Mouse (Mus musculus) limb, embryonic 10.5 days (tissue): ENCODE measurements around the gene Carm1. TPM values are rescaled to one million over a fixed set of nuclear protein-coding genes. Genes with fewer than 3 reads are reported as not detected.

Experiments used
- DNase-seq: peaks from one replicate; pipeline ENCODE4 v3.0.0-alpha.2; 2017; ENCODE audit warnings: low spot score
- H3K27ac ChIP-seq: fragments of 300-500 bp; sonication (generic); 2 replicates; pipeline ENCODE4 v1.5.1; 2016; ENCODE audit warnings: mild to moderate bottlenecking
- H3K27me3 ChIP-seq: fragments of 300-500 bp; sonication (generic); 2 replicates; pipeline ENCODE4 v1.6.1; 2016; ENCODE audit warnings: low read depth, mild to moderate bottlenecking; ENCODE audit not compliant: poor library complexity, severe bottlenecking
- H3K36me3 ChIP-seq: fragments of 300-500 bp; sonication (generic); 2 replicates; pipeline ENCODE4 v1.6.1; 2016; ENCODE audit warnings: mild to moderate bottlenecking, moderate library complexity
- H3K4me1 ChIP-seq: fragments of 300-500 bp; sonication (generic); 2 replicates; pipeline ENCODE4 v1.6.1; 2016
- H3K4me3 ChIP-seq: fragments of 300-500 bp; sonication (generic); 2 replicates; pipeline ENCODE4 v1.5.1; 2016; ENCODE audit warnings: mild to moderate bottlenecking, moderate library complexity
- H3K9me3 ChIP-seq: fragments of 300-500 bp; sonication (generic); replicated peaks from 2 replicates; pipeline ENCODE4 v1.6.1; 2016; ENCODE audit warnings: mild to moderate bottlenecking
- WGBS: fragments of 180-500 bp; shearing (Covaris S2); methylation state at CpG from one replicate; pipeline ENCODE4 v1.1.7; 2016; 5-methylcytosine and 5-hydroxymethylcytosine counted together
- polyA plus RNA-seq: library from polyadenylated mRNA; unstranded; fragments of >200 nt; fragmentation: Nextera tagmentation; extraction: Ambion mirVana; gene quantifications from 2 replicates; pipeline ENCODE4 v1.2.1, GENCODE M21; 2016

Carm1 gene
- polyA plus RNA-seq, 1 experiment from 2014 or later = 85.8 TPM

DNA sequence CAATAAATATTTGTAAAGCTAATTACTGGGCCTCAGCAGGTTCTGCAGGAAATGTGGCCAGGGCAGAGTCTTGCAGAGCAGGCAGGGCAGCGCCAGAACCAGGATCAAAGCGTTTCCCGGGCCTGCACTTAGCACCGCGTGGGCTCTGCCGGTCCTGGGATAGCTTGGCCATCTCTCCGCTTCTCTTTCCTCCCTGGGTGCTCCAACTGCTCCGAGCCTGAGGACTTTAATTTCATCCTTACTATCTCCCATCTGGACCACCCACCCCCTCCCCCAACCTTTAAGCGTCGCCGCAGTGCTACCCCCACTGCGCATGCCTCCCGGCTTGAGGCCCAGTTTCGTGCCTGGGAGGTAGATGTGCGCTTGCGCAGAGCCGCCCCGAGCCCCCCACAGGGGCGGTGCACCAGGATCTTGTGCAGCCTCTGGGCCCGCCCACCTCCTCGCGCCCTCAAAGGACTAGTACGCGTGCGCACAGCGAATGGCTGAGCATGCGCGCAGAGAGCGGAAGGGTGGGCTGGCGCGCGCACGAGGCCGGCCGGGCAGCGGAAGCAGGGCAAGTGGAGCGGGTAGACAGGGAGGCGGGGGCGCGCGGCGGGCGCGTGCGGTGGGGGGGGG, 69.0 kb downstream of the Carm1 start, which contains the start of gene Smarca4:
Gene Smarca4, plus strand, starts transcription at position 553 of the 615 bp plus-strand sequence.
- H3K27me3 ChIP-seq = no peaks in the 10 kb centered on the region
- under 1% methylated on average over 45 of the region's 45 CpGs for WGBS
- H3K4me1 ChIP-seq = peaks cover 9% of the 10 kb centered on the region
- peaks cover 33% of the 10 kb centered on the region for H3K36me3 ChIP-seq
- H3K27ac ChIP-seq = peak within 1 kb of the TSS; percentile 99
- peak within 1 kb of the TSS; percentile 76 for H3K4me3 ChIP-seq
- H3K9me3 ChIP-seq = no peaks in the 10 kb centered on the region
- DNase-seq = peak; percentile 100

DNA sequence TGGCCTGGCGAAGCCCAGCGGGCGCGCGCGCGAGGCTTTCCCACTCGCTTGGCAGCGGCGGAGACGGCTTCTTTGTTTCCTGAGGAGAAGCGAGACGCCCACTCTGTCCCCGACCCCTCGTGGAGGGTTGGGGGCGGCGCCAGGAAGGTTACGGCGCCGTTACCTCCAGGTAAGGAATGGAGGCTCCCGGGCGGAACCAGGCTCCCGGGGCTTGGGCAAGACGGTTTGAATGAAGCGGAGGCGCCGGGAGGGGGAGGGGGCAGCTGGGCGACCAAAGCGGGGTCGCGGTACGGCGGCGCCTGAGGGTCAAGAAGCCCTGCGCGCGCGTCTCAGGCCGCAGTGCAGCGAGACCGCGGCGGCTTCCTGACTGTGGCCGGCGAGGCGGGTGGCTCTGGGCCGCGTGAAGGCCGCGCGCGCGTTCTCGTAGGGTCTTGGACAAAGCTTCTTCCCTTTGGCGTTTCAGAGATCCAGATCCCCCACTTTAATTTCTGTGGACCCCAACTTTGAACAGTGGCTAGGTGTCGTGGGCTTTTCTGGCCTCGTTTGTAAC, 69.6 kb downstream of the Carm1 start:
- peak overlapping the region; percentile 76 for H3K4me3 ChIP-seq
- no peaks in the 10 kb centered on the region for H3K9me3 ChIP-seq
- peak; percentile 94 for DNase-seq
- peaks cover 37% of the 10 kb centered on the region for H3K36me3 ChIP-seq
- no peaks in the 10 kb centered on the region for H3K27me3 ChIP-seq
- H3K27ac ChIP-seq = peak overlapping the region; percentile 99
- under 1% methylated on average over 57 of the region's 57 CpGs for WGBS
- peaks cover 9% of the 10 kb centered on the region for H3K4me1 ChIP-seq

DNA sequence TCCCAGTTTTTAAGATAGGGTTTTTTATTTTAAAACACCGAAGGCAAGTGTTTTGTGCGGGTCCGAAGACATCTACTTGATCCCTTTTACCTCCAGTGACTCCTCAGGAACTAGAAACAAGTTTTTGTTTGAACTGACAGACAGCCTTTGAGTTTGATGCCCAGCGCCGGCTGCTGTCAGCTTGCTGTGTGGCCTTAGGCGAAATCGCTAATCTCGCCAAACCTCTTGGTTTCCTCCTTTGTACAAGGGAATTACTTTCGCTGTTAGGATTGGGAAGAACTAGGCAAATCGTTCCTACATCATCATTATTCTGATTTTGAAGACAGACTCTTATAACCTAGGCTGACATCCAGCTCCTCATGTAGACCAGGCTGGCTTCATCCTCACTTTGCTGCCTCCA, 70.4 kb downstream of the Carm1 start:
- DNase-seq = peak; percentile 45
- Histone ChIP-seq H3K4me1 (peaks cover 9% of the 10 kb centered on the region), H3K27ac (peak overlapping the region; percentile 99), H3K4me3 (peak overlapping the region; percentile 76), H3K36me3 (peaks cover 45% of the 10 kb centered on the region), H3K9me3 (no peaks in the 10 kb centered on the region), H3K27me3 (no peaks in the 10 kb centered on the region)
- WGBS = 19% methylated on average over 10 of the region's 10 CpGs

DNA sequence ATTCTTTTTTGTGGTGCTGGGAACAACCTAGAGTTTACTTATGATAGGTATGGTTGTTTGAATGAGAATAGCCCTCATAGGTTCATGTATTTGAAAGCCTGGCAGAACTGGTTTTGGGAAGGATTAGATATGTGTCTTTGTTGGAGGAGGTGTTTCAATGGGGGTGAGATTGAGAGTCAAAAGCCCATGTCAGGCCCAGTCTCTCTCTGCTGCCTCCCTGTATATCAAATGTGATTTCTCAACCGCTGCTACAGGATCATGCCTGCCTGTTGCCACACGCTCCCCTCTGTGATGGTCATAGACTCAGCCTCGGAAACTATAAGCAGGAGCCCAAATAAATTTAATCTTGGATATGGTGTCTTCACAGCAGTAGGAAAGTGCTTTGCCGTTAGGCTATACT, 73.5 kb downstream of the Carm1 start:
- Histone ChIP-seq H3K36me3 (peaks cover 72% of the 10 kb centered on the region), H3K4me3 (no peak overlapping the region), H3K27ac (no peak overlapping the region), H3K9me3 (no peaks in the 10 kb centered on the region), H3K27me3 (no peaks in the 10 kb centered on the region), H3K4me1 (peaks cover 9% of the 10 kb centered on the region)
- 90% methylated on average over 4 of the region's 4 CpGs for WGBS
- no peak for DNase-seq

DNA sequence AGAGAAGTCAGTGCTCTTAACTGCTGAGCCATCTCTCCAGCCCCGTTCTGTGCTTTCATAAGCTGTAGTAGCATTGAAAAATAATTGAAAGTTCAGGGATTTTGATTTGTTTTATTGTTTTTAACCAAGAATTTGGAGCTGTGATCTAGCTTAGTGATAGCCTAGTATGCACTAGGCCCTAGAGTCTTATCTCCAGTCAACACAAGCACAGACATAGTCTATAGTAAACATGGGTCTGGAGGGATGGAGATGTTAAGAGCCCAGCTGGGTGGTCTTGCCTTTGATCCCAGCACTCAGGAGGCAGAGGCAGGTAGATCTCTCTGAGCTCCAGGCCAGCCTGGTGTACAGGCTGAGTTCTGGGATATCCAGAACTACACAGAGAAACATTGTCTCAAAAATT, 76.0 kb downstream of the Carm1 start:
- Histone ChIP-seq H3K9me3 (no peaks in the 10 kb centered on the region), H3K4me3 (no peak overlapping the region), H3K36me3 (peaks cover 85% of the 10 kb centered on the region), H3K27me3 (no peaks in the 10 kb centered on the region), H3K4me1 (peaks cover 6% of the 10 kb centered on the region), H3K27ac (no peak overlapping the region)
- WGBS = 92% methylated on average over 1 of the region's 1 CpGs
- DNase-seq = no peak

DNA sequence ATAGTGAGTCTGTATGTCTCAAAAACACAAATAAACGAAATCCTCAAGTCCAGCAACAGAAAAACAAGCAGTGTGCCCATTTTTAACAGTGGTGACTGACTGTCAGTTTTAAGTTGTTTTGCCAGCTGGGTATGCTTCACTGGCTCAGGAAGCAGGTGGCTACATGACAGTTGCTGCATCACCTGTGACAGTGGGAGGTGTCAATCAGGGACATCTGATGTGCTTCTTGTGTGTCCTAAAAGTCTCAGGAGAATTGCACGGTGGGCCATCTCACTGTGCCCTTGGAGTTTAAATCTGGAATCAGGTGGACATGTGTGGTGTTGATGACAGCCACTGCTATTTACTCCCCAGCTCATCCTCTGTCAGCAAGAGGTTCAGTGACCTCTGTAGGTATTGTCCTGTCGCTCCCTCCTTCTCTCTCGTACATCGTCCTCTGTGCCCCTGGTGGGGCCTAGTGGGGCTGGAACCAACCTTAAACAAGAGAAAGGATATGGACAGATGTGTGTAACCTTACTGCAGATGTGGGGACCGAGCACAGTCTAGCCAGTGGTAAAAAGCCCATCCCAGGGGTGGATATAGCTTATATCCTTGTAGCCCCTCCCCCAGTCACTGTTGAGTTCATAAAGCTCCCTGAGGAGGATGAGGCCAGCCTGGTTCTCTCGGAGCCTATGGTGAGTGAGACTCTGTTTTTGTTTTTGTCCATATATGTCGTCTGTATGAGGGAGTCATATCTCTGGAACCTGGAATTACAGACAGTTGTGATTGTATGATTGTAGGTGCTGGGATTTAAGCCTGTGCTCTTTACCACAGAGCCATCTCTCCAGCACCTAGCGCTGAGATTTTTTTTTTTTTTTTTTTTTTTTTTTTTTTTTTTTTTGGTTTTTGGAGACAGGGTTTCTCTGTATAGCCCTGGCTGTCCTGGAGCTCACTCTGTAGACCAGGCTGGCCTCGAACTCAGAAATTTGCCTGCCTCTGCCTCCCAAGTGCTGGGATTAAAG, 78.9 kb downstream of the Carm1 start:
- no peak for DNase-seq
- H3K9me3 ChIP-seq = no peaks in the 10 kb centered on the region
- no peaks in the 10 kb centered on the region for H3K4me1 ChIP-seq
- H3K27ac ChIP-seq = no peak overlapping the region
- 92% methylated on average over 10 of the region's 10 CpGs for WGBS
- H3K4me3 ChIP-seq = no peak overlapping the region
- no peaks in the 10 kb centered on the region for H3K27me3 ChIP-seq
- H3K36me3 ChIP-seq = peaks cover 76% of the 10 kb centered on the region

DNA sequence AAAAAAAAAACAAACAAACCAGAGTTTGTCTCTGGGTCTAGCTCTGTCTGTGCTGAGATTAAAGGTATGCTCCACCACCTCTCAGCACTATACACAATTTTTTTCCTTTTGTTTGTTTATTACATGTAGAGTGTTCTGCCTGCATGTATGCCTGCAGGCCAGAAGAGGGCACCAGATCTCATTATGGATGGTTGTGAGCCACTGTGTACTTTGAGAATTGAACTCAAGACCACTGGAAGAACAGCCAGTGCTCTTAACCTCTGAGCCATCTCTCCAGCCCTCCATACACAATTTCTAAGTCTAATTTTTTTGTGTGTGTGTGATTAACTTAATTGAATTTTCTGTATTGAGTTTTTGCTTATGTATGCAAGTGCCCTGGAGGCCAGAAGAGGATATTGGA, 79.9 kb downstream of the Carm1 start:
- Histone ChIP-seq H3K4me1 (no peaks in the 10 kb centered on the region), H3K4me3 (no peak overlapping the region), H3K36me3 (peaks cover 78% of the 10 kb centered on the region), H3K27ac (no peak overlapping the region), H3K9me3 (no peaks in the 10 kb centered on the region), H3K27me3 (no peaks in the 10 kb centered on the region)
- no peak for DNase-seq

DNA sequence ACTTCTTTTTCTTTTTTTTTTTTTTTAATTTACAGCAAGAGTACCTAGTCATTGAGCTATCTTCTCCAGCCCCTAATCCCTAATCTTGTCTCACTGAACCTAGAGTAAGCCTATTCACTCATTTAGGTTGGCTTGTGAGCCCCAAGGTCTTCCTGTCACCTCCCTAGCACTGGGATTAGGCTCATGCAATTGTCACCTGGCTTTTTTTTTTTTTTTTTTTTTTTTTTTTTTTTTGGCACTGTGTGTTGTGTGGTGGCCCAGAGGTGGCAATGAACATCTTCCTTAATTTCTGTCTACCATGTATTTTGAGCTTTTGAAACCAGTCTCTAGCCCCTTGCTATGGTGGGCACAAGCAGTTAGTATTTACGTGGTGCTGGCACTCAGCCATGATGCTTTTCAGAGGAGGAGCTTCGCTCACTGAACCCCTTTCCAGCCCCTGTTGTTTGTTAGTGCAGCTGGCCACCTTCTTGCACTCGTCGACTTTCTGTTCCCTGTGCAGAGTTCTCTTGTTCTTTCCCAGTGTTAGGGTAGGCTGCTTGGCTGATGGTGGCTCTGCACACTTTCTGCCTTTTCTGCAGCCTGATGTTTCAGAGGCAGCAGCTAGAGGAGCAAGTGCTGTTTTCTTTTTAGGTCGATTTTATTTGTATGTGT, 80.6 kb downstream of the Carm1 start:
- no peaks in the 10 kb centered on the region for H3K9me3 ChIP-seq
- DNase-seq = no peak
- H3K4me1 ChIP-seq = no peaks in the 10 kb centered on the region
- H3K4me3 ChIP-seq = no peak overlapping the region
- H3K36me3 ChIP-seq = peaks cover 75% of the 10 kb centered on the region
- 89% methylated on average over 5 of the region's 5 CpGs for WGBS
- no peak overlapping the region for H3K27ac ChIP-seq
- H3K27me3 ChIP-seq = no peaks in the 10 kb centered on the region

DNA sequence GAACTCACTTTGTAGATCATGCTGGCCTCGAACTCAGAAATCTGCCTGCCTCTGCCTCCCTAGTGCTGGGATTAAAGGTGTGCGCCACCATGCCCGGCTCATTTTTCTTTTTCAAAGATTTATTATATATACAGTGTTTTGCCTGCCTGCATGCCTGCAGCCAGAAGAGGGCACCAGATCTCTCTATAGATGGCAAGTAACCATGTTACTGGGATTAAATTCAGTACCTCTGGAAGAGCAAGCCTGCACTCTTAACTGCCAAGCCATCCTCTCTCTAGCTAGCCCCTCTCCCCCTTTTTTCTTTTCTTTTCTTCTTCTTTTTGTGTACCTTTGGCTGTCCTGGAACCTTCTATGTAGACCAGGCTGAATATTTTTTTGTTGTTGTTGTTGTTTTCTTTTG, 84.0 kb downstream of the Carm1 start:
- Histone ChIP-seq H3K27ac (no peak overlapping the region), H3K9me3 (no peaks in the 10 kb centered on the region), H3K36me3 (peaks cover 79% of the 10 kb centered on the region), H3K27me3 (no peaks in the 10 kb centered on the region), H3K4me1 (no peaks in the 10 kb centered on the region), H3K4me3 (no peak overlapping the region)
- DNase-seq = no peak
- WGBS = 86% methylated on average over 3 of the region's 3 CpGs

DNA sequence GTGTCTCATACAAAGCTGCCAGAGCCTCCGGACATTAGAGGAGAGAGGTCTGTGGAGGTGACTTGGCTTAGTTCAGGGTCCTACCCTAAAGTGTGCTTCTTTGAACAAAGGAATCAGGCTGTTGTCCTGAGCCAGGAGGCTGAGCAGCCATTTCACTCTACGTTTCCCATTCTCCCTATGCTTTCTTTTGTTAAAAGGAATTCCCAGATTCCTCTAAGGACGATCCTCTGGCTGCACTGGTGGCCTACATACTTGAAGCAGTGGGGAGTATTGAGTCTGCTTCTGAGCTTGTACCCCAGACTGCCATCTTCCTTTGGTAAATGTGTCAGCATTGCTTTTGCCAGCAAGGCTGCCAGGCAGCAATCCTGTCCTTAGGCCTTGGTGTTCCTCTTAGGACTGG, 86.4 kb downstream of the Carm1 start:
- DNase-seq = no peak
- Histone ChIP-seq H3K36me3 (peaks cover 87% of the 10 kb centered on the region), H3K27ac (no peak overlapping the region), H3K27me3 (no peaks in the 10 kb centered on the region), H3K9me3 (no peaks in the 10 kb centered on the region), H3K4me3 (no peak overlapping the region), H3K4me1 (no peaks in the 10 kb centered on the region)
- 97% methylated on average over 3 of the region's 3 CpGs for WGBS

DNA sequence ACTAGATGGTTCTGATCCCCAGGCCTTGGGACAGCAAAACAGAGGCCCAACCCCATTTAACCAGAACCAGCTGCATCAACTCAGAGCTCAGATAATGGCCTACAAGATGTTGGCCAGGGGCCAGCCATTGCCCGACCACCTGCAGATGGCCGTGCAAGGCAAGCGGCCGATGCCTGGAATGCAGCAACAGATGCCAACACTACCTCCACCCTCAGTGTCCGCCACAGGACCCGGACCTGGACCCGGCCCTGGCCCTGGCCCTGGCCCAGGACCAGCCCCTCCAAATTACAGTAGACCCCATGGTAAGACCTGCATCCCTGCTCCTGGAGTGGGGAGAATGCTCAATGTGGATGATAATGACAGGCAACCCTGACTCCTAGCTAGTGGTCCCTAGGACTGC, 88.9 kb downstream of the Carm1 start:
- WGBS = 92% methylated on average over 7 of the region's 7 CpGs
- Histone ChIP-seq H3K4me1 (no peaks in the 10 kb centered on the region), H3K4me3 (no peak overlapping the region), H3K27me3 (no peaks in the 10 kb centered on the region), H3K9me3 (no peaks in the 10 kb centered on the region), H3K36me3 (peaks cover 97% of the 10 kb centered on the region), H3K27ac (no peak overlapping the region)
- DNase-seq = no peak

DNA sequence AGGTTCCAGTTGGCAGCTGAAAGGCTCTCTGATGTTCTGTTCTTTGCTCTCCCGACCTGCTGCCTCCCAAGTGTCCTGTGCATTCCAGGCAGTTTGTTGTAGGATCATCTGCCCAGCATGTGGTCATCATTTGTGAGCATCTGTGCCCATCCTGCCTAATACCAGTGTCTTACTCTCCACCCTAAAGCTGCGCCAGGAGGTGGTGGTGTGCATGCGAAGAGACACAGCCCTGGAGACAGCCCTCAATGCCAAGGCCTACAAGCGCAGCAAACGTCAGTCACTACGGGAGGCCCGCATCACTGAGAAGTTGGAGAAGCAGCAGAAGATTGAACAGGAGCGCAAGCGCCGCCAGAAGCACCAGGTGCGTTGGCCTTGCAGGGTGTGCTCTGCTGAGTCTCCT, 92.3 kb downstream of the Carm1 start:
- H3K27me3 ChIP-seq = no peaks in the 10 kb centered on the region
- H3K4me1 ChIP-seq = no peaks in the 10 kb centered on the region
- H3K36me3 ChIP-seq = peaks cover 100% of the 10 kb centered on the region
- WGBS = 96% methylated on average over 11 of the region's 11 CpGs
- no peak for DNase-seq
- no peaks in the 10 kb centered on the region for H3K9me3 ChIP-seq
- H3K4me3 ChIP-seq = no peak overlapping the region
- no peak overlapping the region for H3K27ac ChIP-seq
